ENCODE assay signal across 25 mouse cellular contexts in genomic region chr3:37835687-37836086, GRCm38 (mm10).
"Had no signal": no experiment of that assay in that cellular context is flagged by ENCODE, and none has a peak within 500 bp of the region (broad histone marks: within the 10 kb centered on the region; RNA-seq: fewer than 3 reads in every experiment).

No protein-coding gene starts in this region.

- H3K36me3 ChIP-seq: heart, embryonic 10.5 days; heart, embryonic 13.5 days; heart, embryonic 15.5 days; hindbrain, embryonic 12.5 days; intestine, embryonic 15.5 days; limb, embryonic 13.5 days; limb, embryonic 15.5 days; liver, embryonic 12.5 days had no signal

- ATAC-seq: hindbrain, embryonic 16.5 days; inflammation-experienced regulatory T-cells, adult 6 months; intestine, embryonic 15.5 days; intestine, postnatal 0 days; liver, embryonic 12.5 days had no signal

- H3K27me3 ChIP-seq: heart, embryonic 13.5 days; heart, embryonic 15.5 days; hindbrain, embryonic 12.5 days; intestine, embryonic 15.5 days; limb, embryonic 13.5 days; limb, embryonic 15.5 days; liver, embryonic 12.5 days had no signal

- H3K27ac ChIP-seq: hindbrain, embryonic 12.5 days; hindbrain, embryonic 14.5 days; intestine, embryonic 15.5 days; layer of hippocampus, adult 2 months; limb, embryonic 13.5 days; liver, embryonic 12.5 days; liver, embryonic 14.5 days had no signal

- H3K9ac ChIP-seq: heart, embryonic 13.5 days; heart, embryonic 15.5 days; hindbrain, embryonic 12.5 days; hindbrain, embryonic 14.5 days; intestine, embryonic 15.5 days; limb, embryonic 13.5 days; limb, embryonic 15.5 days; liver, embryonic 12.5 days; liver, embryonic 14.5 days had no signal

- H3K4me1 ChIP-seq: hindbrain, embryonic 12.5 days; liver, embryonic 12.5 days had no signal

- H3K9me3 ChIP-seq: heart, embryonic 10.5 days; heart, embryonic 13.5 days; heart, embryonic 15.5 days; hindbrain, embryonic 12.5 days; intestine, embryonic 15.5 days; limb, embryonic 13.5 days; limb, embryonic 15.5 days; liver, embryonic 12.5 days had no signal

- H3K4me3 ChIP-seq: heart, embryonic 10.5 days; heart, embryonic 13.5 days; heart, embryonic 15.5 days; hindbrain, embryonic 12.5 days; intestine, embryonic 15.5 days; layer of hippocampus, adult 2 months; limb, embryonic 13.5 days; limb, embryonic 15.5 days; liver, embryonic 12.5 days had no signal

- H3K4me2 ChIP-seq: heart, embryonic 13.5 days; heart, embryonic 15.5 days; hindbrain, embryonic 12.5 days; hindbrain, embryonic 14.5 days; intestine, embryonic 15.5 days; limb, embryonic 13.5 days; limb, embryonic 15.5 days; liver, embryonic 12.5 days had no signal

- DNase-seq: gastrocnemius, postnatal 14 days; gastrocnemius, postnatal 36 days; heart, postnatal 10 days; heart, postnatal 36 days; kidney, adult 18-20 months; kidney, adult 8-10 months; kidney, postnatal 10 days; kidney, postnatal 25 days; kidney, postnatal 4 days; left cerebral cortex, postnatal 4 days; lung, adult 18-20 months had no signal
